Mouse (Mus musculus) brown adipose tissue, adult 24 weeks (tissue): Measurements from ENCODE around the gene Pknox2. TPM values are rescaled to one million over a fixed set of nuclear protein-coding genes. Genes with fewer than 3 reads are reported as not detected.

Experiments
- H3K27ac ChIP-seq: fragments of 200-500 bp; replicated peaks from 2 replicates; pipeline ENCODE4 v1.5.1; 2012; ENCODE audit warnings: low read depth, mild to moderate bottlenecking, low read length
- H3K4me1 ChIP-seq: fragments of 200-500 bp; 2 replicates; pipeline ENCODE4 v1.6.1; 2012; ENCODE audit warnings: low read length, mixed read lengths; ENCODE audit not compliant: control insufficient read depth, insufficient read depth, insufficient read length
- H3K4me3 ChIP-seq: fragments of 200-500 bp; 2 replicates; pipeline ENCODE4 v1.5.1; 2012; ENCODE audit warnings: low read depth, mild to moderate bottlenecking, low read length, moderate library complexity; ENCODE audit not compliant: insufficient read depth
- polyA plus RNA-seq: library from polyadenylated mRNA; stranded (reverse); fragments of >200 nt; gene quantifications from 2 replicates; pipeline ENCODE4 v1.2.4, GENCODE M21; 2012; ENCODE audit not compliant: missing spikeins, insufficient read depth, insufficient read length

Gene Pknox2
- polyA plus RNA-seq, 1 experiment = 1.7 TPM

DNA sequence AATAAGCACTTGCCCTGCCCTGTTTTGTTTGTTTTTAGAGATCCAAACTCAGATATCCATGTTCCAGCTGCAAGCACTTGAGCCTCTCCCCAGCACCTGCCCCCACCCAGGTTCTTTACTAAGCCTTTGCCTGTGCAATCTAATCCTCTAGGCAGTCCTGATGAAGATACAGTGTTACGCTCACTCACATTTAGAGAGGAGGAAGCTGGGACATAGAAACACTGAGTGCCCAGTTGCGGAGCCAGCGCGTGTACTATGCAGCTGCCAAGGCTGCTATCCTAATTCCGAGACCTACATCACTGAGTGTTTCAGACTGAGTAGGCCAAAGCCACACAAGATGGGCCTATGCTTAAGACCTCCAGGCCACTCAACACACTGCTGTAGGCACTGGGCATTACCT is 199.0 kb downstream of the Pknox2 start:
- Histone ChIP-seq H3K27ac (no peak overlapping the region), H3K4me3 (no peak overlapping the region), H3K4me1 (no peaks in the 10 kb centered on the region)

DNA sequence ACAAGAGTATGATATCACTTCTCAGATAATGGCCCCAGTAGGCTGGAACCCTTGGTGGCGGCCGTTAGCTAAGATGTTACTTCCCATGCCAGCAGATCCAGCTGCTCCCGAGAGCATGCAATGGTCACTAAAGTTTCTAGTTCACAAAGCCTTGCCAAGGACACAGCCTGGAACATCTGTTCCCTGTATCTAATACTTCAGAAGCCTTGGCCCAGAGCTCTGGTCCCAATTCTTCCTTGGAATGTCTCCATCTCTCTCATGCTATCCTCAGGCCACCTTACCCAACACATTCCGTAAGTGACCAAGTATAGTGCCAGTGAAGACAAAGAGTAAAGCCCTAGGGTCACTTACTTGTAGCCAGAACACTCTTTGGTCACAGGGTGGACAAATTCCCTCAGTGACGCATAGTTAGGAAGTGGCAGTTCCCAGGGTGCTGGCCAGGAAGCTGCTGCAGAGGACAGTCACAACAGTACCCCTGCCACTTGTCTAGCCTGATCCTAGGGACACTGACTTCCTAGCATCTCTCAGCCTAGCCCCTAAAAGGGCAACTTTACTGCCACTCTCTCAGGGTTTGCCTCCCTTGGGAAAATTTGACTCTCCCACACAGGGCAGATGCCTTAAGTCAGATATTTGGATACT is 200.0 kb downstream of the Pknox2 start:
- no peaks in the 10 kb centered on the region for H3K4me1 ChIP-seq
- no peak overlapping the region for H3K27ac ChIP-seq
- no peak overlapping the region for H3K4me3 ChIP-seq

DNA sequence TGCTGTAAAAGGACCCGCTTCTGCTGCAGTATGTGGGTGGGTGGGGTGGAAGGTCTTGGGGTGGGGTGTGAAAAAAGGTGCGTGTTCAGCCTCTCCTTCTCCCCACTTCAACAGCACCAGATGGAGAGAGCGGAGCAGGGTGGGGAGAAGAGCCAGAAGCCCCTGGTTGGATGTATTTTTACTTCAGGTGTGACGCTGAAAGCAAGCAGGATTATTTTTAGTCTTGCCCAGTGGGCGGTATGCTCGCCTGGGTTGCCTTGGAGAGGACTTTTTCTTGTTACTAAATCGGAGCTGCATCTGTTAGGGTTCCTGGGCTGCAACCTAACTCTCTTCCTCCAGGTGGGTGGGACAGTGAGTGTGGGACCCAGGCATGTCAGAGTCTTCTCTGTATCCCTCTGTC is 202.4 kb downstream of the Pknox2 start:
- no peak overlapping the region for H3K27ac ChIP-seq
- no peaks in the 10 kb centered on the region for H3K4me1 ChIP-seq
- no peak overlapping the region for H3K4me3 ChIP-seq

DNA sequence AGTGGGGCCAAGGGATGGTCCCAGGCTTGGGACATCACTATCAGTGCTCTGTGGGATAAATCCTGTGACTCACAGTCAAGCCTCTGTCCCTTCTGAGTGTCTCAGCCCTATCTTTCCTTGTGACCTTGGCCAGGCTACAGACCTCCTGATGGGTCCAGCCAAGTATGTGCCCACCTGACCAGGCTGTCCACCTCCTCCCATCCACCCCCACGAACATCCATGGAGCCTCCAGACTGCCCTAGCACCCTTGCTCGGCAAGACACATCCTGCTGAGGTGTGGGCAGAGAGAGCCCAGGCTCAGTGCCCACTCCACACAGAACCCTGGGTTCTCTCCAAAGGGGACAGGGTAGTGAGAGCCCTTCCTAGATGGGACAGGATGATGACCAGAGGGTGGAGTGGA is 204.6 kb downstream of the Pknox2 start:
- Histone ChIP-seq H3K4me3 (no peak overlapping the region), H3K27ac (no peak overlapping the region), H3K4me1 (no peaks in the 10 kb centered on the region)

DNA sequence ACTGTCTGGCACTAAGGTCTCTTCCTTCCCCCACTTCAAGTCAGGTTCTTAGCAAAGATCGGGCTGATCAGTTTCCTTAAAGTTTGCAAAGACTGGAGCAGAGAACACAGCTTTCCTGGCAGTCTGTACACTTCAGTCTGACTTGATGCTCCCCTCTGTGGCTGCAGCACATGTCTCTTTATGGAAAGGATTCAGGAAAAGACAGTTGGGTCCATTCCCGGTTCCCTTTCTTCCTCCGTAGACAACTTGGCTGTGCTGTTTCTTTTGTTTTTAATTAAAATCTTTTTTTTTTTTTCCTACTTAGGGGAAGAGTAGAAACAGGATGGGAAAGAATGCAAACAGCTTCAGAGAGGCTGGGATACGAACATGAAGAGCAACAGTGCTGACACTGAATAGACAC is 205.1 kb downstream of the Pknox2 start:
- Histone ChIP-seq H3K27ac (no peak overlapping the region), H3K4me3 (no peak overlapping the region), H3K4me1 (no peaks in the 10 kb centered on the region)

DNA sequence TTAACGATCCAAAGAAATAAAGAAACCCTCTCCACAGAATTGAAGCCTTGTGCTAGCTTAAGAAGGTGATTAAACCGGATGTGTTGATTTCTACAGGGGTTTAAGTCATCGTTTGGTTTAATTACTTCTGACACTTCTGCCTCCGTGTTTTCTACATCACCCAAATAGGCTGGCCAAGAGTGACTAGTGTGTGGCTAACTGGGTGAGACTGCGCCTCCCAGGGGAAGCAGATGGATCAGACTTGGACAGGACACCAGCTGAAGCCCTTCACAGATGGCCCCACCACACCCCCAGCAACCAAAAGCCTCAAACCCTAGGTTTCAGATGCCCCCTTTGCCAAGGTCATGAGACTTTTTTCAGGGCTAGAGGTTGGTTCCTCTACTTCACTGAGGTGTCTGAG is 205.6 kb downstream of the Pknox2 start:
- Histone ChIP-seq H3K4me3 (no peak overlapping the region), H3K4me1 (no peaks in the 10 kb centered on the region), H3K27ac (no peak overlapping the region)

DNA sequence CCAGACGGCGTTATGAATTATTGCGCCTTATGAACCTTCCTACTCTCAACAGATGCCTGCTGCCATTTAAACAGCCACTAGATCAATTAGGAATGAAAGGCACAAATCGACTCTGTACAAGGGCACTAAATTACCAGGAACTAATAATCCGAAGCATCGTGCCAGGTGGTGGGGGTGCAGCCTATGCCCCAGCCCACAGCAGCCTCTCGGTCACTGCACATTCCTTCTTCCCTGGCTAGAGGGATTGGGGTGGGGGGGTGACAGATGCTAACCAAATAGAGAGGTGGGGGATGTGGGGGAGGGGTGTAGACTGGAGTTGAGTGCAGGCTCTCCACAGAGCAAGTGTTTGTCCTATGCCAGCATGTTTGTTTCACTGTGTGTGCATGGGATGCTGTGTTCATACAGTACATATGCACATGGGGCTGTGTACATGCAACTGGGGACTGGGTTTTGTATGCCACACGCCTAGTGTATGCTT is 208.6 kb downstream of the Pknox2 start:
- no peak overlapping the region for H3K4me3 ChIP-seq
- H3K4me1 ChIP-seq = no peaks in the 10 kb centered on the region
- no peak overlapping the region for H3K27ac ChIP-seq

DNA sequence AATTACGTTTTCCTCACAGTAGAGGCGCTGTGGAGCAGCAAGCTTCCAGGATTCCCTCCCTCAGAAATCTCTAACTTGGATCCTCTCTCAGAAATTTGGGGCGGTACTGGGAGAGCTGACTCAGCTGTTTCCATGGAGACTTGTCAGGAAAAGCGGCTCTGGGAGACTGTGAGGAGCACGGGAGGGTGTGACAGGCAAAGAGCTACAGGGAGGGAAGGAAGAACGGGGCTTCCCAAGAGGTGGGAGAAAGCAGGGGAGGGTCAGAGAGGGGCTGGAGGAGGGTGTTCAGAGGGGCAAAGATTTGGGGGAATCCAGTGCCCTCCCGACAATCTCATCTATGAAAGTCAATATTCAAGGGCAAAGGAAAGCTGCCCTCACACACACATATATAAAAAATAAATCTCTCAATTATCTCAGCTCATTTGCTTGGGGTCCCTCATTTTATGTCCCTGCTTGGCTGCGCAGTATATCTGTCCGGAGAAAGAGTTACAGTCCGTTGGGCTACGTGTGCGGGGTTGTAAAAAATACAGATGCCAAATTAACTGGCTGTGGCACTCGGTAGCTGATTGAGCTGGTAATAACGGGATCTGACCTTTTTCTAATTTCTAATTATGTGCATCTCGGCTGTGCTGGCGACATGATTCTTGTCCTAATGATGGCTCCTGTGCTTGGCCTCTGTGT is 213.3 kb downstream of the Pknox2 start:
- Histone ChIP-seq H3K27ac (no peak overlapping the region), H3K4me3 (no peak overlapping the region), H3K4me1 (no peaks in the 10 kb centered on the region)

DNA sequence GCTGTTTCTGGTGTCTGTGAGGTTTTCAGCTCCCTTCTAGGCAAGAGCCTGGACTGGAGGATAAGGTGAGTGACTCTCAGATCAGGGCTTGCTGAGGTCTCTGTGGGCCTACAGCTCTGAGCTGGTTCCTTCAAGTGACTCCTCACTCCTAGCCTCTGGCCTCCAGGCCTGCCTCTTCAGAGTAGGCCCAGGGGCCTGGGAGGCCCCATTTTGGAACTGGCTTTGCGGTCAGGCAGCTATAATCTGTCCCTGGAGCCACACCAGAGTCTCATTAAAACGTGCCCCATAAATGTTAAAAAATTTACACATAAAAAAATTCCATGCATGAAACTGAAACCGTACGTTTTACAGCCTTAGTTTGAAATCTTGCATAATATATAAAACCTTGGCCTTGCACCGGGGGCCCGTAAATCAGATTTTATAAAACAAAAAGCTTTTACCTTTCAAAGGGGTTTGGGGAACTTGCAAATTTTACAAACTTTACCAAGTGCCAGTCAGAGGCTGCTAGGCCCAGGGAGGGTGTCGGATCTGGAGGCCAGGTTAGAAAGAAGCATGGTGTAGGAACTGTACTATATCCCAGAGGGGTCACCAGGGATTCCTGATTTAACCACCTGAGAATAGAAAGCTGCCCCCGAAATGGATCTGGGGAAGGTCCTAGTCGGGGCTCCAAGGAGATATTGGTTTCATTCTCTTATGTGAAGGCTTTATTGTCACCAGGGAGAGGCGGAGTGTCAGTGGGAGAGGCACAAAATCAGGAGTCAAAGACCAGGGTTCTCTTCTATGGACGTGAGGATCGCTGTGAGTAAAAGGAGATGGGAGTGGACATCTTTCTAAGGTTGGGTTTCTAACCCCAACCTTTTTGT is 214.0 kb downstream of the Pknox2 start:
- no peak overlapping the region for H3K27ac ChIP-seq
- H3K4me1 ChIP-seq = no peaks in the 10 kb centered on the region
- H3K4me3 ChIP-seq = no peak overlapping the region

DNA sequence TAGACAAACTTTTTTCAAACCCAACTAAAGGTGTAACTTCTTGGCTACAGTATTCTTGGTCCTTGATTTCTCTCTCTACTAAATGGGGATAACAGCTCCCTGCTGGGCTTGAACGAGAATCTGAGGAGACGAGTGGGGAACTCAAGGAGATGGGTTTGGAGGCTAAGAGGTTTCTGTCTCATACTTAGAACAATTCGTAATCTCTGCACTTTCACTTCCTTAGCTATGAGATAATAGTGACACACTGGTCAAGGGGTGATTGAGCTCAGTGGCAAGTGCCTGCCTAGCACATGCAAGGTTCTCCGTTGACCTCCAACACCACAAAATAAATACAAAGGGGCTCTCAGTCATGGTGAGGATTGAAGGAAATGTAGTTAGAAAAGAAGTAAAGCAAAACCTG is 215.6 kb downstream of the Pknox2 start:
- Histone ChIP-seq H3K4me1 (no peaks in the 10 kb centered on the region), H3K4me3 (no peak overlapping the region), H3K27ac (no peak overlapping the region)

DNA sequence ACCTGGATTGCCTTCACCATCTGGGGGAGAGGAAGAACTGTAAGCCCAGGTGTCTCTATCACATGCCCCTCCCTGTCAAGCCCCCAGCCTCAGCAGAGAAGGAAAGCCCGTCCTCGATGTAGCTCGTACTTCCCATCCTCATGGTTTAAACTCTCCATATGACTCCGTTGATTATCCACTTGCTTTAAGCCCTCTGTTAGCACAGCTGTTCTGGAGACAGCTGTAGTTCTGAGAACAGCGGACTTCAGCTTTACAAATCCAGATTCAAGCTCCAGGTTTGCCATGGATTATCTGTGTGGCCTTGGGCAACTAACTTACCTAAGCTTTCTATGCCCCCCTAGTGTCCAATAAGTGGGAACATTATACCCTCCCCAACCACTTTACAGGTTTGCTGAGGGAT is 223.5 kb downstream of the Pknox2 start:
- H3K4me1 ChIP-seq = no peaks in the 10 kb centered on the region
- H3K4me3 ChIP-seq = no peak overlapping the region
- no peak overlapping the region for H3K27ac ChIP-seq

DNA sequence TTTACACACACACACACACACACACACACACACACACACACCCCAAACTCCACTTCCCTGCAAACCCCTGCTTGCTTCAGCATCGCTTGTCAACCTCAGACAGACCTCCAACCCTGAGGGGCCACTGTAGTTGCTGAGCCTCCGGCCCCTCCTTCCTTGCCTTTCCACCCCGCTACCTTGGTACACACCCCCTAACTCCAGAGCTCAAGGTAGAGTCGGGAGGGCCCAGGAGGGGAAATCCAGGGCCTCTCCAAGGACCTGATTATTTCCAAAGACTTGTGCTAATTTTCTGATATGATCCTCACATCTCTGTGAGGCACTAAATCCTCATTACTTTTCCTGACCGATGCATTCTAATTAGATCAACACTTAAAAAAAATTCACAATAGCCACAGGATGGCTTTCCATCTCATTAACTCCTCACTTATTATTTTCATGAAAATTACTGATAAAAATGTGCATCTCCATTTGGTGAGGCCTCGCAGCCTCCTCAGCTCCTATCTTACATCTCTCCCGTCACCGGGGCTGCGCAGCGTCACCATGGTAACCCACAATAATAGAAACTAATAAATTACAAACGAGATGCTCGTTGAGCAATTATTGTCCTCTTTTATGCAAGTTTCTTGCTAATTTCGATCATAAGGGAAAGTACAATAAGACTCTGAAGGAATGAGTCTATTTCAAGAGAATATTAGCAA is 225.3 kb downstream of the Pknox2 start:
- Histone ChIP-seq H3K4me3 (no peak overlapping the region), H3K27ac (no peak overlapping the region), H3K4me1 (no peaks in the 10 kb centered on the region)

DNA sequence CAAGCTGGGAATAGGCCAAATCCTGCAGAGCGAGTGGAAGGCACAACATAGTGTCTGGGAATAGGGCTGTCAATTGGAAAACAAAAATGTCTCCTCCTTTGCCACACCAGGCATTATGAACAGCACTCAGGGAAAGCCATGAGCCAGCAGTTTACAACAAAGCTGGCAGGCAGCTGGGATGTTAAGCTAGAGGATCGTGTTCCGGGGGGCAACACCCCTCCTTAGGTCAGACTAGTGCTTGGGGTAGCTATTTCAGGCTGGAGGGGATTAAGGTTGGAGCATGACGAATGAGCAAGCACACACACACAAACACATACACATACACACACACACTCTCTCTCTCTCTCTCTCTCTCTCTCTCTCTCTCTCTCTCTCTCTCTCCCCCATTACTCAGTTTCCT is 227.7 kb downstream of the Pknox2 start:
- no peak overlapping the region for H3K4me3 ChIP-seq
- no peaks in the 10 kb centered on the region for H3K4me1 ChIP-seq
- H3K27ac ChIP-seq = no peak overlapping the region

DNA sequence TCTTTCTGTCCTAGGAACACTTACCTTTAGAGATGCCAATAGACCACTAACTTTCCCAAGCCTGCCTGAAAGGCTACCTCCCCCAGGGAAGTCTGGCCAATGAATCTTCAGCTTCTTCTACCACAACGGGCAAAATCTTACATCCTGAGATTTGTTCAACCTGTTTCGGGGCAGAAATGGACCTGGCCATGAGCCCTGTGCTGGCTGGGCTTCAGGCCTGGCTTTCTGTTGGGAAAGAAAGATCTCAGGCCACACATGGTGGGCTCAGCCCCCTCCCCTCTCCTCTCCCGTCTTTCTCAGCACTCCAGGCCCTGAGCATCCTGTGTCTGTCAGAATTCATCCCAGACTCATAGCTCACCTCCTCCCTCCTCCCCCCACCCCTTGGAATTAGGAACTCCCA is 228.6 kb downstream of the Pknox2 start:
- Histone ChIP-seq H3K4me1 (no peaks in the 10 kb centered on the region), H3K27ac (no peak overlapping the region), H3K4me3 (no peak overlapping the region)

DNA sequence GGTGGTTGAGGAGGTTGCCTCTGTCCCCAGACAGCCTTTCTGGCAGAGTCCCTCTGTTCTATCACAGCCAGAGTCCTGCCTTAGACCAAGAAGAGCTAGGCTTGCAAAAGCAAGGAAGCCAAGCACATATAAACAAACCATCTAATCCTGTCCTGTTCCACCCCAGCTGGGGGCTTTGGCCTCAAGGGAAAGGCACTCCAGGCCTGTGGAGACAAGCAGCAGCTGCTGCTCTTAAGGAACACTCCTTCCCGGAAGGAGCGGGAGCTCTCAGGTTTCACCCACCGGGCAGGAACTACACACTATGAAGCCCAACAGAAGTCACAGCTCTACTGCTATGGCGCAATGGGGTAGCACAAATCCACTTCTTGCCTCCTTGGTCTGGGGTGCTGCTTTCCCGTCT is 230.3 kb downstream of the Pknox2 start:
- no peak overlapping the region for H3K4me3 ChIP-seq
- H3K27ac ChIP-seq = no peak overlapping the region

More for the DNA sequence above, 230.3 kb downstream of the Pknox2 start:
- H3K4me1 ChIP-seq = no peaks in the 10 kb centered on the region
